Mouse (Mus musculus) intestine, embryonic 14.5 days (tissue): ENCODE data around the gene Elovl2. TPM values are rescaled to one million over a fixed set of nuclear protein-coding genes. Genes with fewer than 3 reads are reported as not detected.
"Not testable (repeated sequence)": the region's sequence is repeated elsewhere in the genome, so short reads cannot be mapped to it uniquely, and the experiment has no call there.

ENCODE experiments used
- ATAC-seq: fragments of 200-750 bp; cut with Nextera tagmentation; replicated peaks from 2 replicates; pipeline ENCODE4 v1.8.0; 2017; ENCODE audit warnings: low read depth, moderate number of reproducible peaks, moderate TSS enrichment, moderate library complexity; ENCODE audit not compliant: low FRiP score, low TSS enrichment
- DNase-seq: peaks from one replicate; pipeline ENCODE4 v3.0.0-alpha.2; 2018; ENCODE audit warnings: low spot score
- H3K27ac ChIP-seq: fragments of 300-500 bp; sonication (generic); 2 replicates; pipeline ENCODE4 v1.5.1; 2014; ENCODE audit warnings: low read depth, mild to moderate bottlenecking, control low read depth
- H3K27me3 ChIP-seq: fragments of 300-500 bp; sonication (generic); replicated peaks from 2 replicates; pipeline ENCODE4 v1.6.1; 2014; ENCODE audit warnings: low read length, control low read depth; ENCODE audit not compliant: control insufficient read depth, insufficient read depth
- H3K36me3 ChIP-seq: fragments of 300-500 bp; sonication (generic); 2 replicates; pipeline ENCODE4 v1.6.1; 2014; ENCODE audit warnings: low read length, control low read depth; ENCODE audit not compliant: control insufficient read depth, insufficient read depth
- H3K4me1 ChIP-seq: fragments of 300-500 bp; sonication (generic); replicated peaks from 2 replicates; pipeline ENCODE4 v1.6.1; 2014; ENCODE audit warnings: low read length, control low read depth, mixed read lengths; ENCODE audit not compliant: control insufficient read depth, insufficient read depth
- H3K4me2 ChIP-seq: fragments of 300-500 bp; sonication (generic); 2 replicates; pipeline ENCODE4 v1.6.1; 2014; ENCODE audit warnings: low read length
- H3K4me3 ChIP-seq: fragments of 300-500 bp; sonication (generic); 2 replicates; pipeline ENCODE4 v1.5.1; 2014; ENCODE audit warnings: low read depth, low read length, control low read depth, mixed read lengths
- H3K9ac ChIP-seq: fragments of 300-500 bp; sonication (generic); 2 replicates; pipeline ENCODE4 v1.6.1; 2014; ENCODE audit warnings: mild to moderate bottlenecking, low read length
- H3K9me3 ChIP-seq: fragments of 300-500 bp; sonication (generic); 2 replicates; pipeline ENCODE4 v1.6.1; 2016; ENCODE audit warnings: low read length, control low read depth; ENCODE audit not compliant: control insufficient read depth
- WGBS: fragments of 180-500 bp; shearing (Covaris S2); extraction: QIAGEN DNeasy Blood & Tissue Kit; methylation state at CpG from one replicate; pipeline ENCODE4 v1.1.7; 2014; 5-methylcytosine and 5-hydroxymethylcytosine counted together
- polyA plus RNA-seq: library from polyadenylated mRNA; unstranded; fragments of >200 nt; fragmentation: Nextera tagmentation; extraction: Ambion mirVana; gene quantifications from 2 replicates; pipeline ENCODE4 v1.2.1, GENCODE M21; 2014

Gene Elovl2
- polyA plus RNA-seq, 1 experiment from 2014 or later, result 9.3 TPM

GRCm38 (mm10) chr13:41206241-41206640 lies 14.0 kb downstream of the Elovl2 start:
- ATAC-seq, result no peak
- 90% methylated on average over 5 of the region's 5 CpGs for WGBS
- H3K4me2 ChIP-seq, result no peak overlapping the region
- no peaks in the 10 kb centered on the region for H3K36me3 ChIP-seq
- no peaks in the 10 kb centered on the region for H3K9me3 ChIP-seq
- H3K9ac ChIP-seq, result no peak overlapping the region
- H3K4me3 ChIP-seq, result no peak overlapping the region
- H3K27ac ChIP-seq, result no peak overlapping the region
- DNase-seq, result no peak
- H3K4me1 ChIP-seq, result no peaks in the 10 kb centered on the region
- no peaks in the 10 kb centered on the region for H3K27me3 ChIP-seq

- not testable (repeated sequence) for H3K9ac ChIP-seq, H3K9me3 ChIP-seq, H3K36me3 ChIP-seq, H3K4me3 ChIP-seq, ATAC-seq, H3K27me3 ChIP-seq, H3K27ac ChIP-seq, H3K4me2 ChIP-seq, DNase-seq, H3K4me1 ChIP-seq
Measured at GRCm38 (mm10) chr13:41205568-41205967, 14.6 kb downstream of the Elovl2 start.

GRCm38 (mm10) chr13:41203691-41204090 lies 16.5 kb downstream of the Elovl2 start:
- Histone ChIP-seq H3K4me3 (no peak overlapping the region), H3K9me3 (no peaks in the 10 kb centered on the region), H3K27ac (no peak overlapping the region), H3K4me2 (no peak overlapping the region), H3K27me3 (no peaks in the 10 kb centered on the region), H3K36me3 (no peaks in the 10 kb centered on the region), H3K9ac (no peak overlapping the region), H3K4me1 (no peaks in the 10 kb centered on the region)
- ATAC-seq (no peak), DNase-seq (no peak)
- WGBS, result 84% methylated on average over 9 of the region's 9 CpGs

- Histone ChIP-seq H3K27ac (no peak overlapping the region), H3K27me3 (no peaks in the 10 kb centered on the region), H3K4me2 (no peak overlapping the region), H3K36me3 (no peaks in the 10 kb centered on the region), H3K9me3 (no peaks in the 10 kb centered on the region), H3K4me1 (no peaks in the 10 kb centered on the region), H3K4me3 (no peak overlapping the region), H3K9ac (no peak overlapping the region)
- ATAC-seq (no peak), DNase-seq (no peak)
- WGBS, result 67% methylated on average over 7 of the region's 7 CpGs
Measured at GRCm38 (mm10) chr13:41203289-41203688, 16.9 kb downstream of the Elovl2 start.

GRCm38 (mm10) chr13:41200861-41201260 lies 19.3 kb downstream of the Elovl2 start:
- no peak overlapping the region for H3K4me2 ChIP-seq
- WGBS, result 75% methylated on average over 2 of the region's 2 CpGs
- no peak for ATAC-seq

GRCm38 (mm10) chr13:41195640-41196333 lies 24.4 kb downstream of the Elovl2 start:
- ATAC-seq (no peak), DNase-seq (no peak)
- Histone ChIP-seq H3K36me3 (no peaks in the 10 kb centered on the region), H3K9ac (no peak overlapping the region), H3K4me3 (no peak overlapping the region), H3K4me1 (no peaks in the 10 kb centered on the region), H3K27ac (no peak overlapping the region), H3K27me3 (no peaks in the 10 kb centered on the region), H3K9me3 (no peaks in the 10 kb centered on the region), H3K4me2 (no peak overlapping the region)
- 61% methylated on average over 3 of the region's 3 CpGs for WGBS

More at GRCm38 (mm10) chr13:41200861-41201260, 19.3 kb downstream of the Elovl2 start:
- Histone ChIP-seq H3K4me1 (no peaks in the 10 kb centered on the region), H3K36me3 (no peaks in the 10 kb centered on the region), H3K9me3 (no peaks in the 10 kb centered on the region), H3K9ac (no peak overlapping the region), H3K4me3 (no peak overlapping the region), H3K27me3 (no peaks in the 10 kb centered on the region), H3K27ac (no peak overlapping the region)
- DNase-seq, result no peak

GRCm38 (mm10) chr13:41187886-41188285 lies 32.3 kb downstream of the Elovl2 start:
- Histone ChIP-seq H3K36me3 (no peaks in the 10 kb centered on the region), H3K4me2 (no peak overlapping the region), H3K4me1 (no peaks in the 10 kb centered on the region), H3K4me3 (no peak overlapping the region), H3K27ac (no peak overlapping the region), H3K27me3 (no peaks in the 10 kb centered on the region), H3K9ac (no peak overlapping the region), H3K9me3 (no peaks in the 10 kb centered on the region)
- WGBS, result 85% methylated on average over 6 of the region's 6 CpGs
- ATAC-seq (no peak), DNase-seq (no peak)

- H3K4me1 ChIP-seq, result no peaks in the 10 kb centered on the region
- H3K9ac ChIP-seq, result no peak overlapping the region
- no peaks in the 10 kb centered on the region for H3K27me3 ChIP-seq
- no peak overlapping the region for H3K4me3 ChIP-seq
- no peak overlapping the region for H3K27ac ChIP-seq
- no peaks in the 10 kb centered on the region for H3K9me3 ChIP-seq
- no peak overlapping the region for H3K4me2 ChIP-seq
- no peaks in the 10 kb centered on the region for H3K36me3 ChIP-seq
- WGBS, result 59% methylated on average over 5 of the region's 5 CpGs
- ATAC-seq (no peak), DNase-seq (no peak)
Measured at GRCm38 (mm10) chr13:41158426-41158825, 61.8 kb downstream of the Elovl2 start.

- H3K27me3 ChIP-seq, result no peaks in the 10 kb centered on the region
- ATAC-seq (no peak), DNase-seq (no peak)
- H3K4me1 ChIP-seq, result no peaks in the 10 kb centered on the region
- H3K27ac ChIP-seq, result no peak overlapping the region
- no peaks in the 10 kb centered on the region for H3K9me3 ChIP-seq
- H3K36me3 ChIP-seq, result no peaks in the 10 kb centered on the region
- no peak overlapping the region for H3K4me3 ChIP-seq
- WGBS, result 83% methylated on average over 11 of the region's 11 CpGs
- H3K4me2 ChIP-seq, result no peak overlapping the region
- H3K9ac ChIP-seq, result no peak overlapping the region
Measured at GRCm38 (mm10) chr13:41153146-41153545, 67.1 kb downstream of the Elovl2 start.
